Mouse (Mus musculus) urinary bladder, adult 2 months (tissue): ENCODE measurements around the gene Sema7a. TPM values are rescaled to one million over a fixed set of nuclear protein-coding genes. Genes with fewer than 3 reads are reported as not detected.

Source experiments
- DNase-seq: peaks from one replicate; pipeline ENCODE4 v3.0.0; 2022; ENCODE audit warnings: low spot score
- polyA plus RNA-seq: library from polyadenylated mRNA; depleted of rRNA; stranded (reverse); fragments of >200 nt; gene quantifications from 2 replicates; pipeline ENCODE4 v1.2.3, GENCODE M21; 2012; rRNA removed

Sema7a gene
- polyA plus RNA-seq, 1 experiment: 13.6 TPM

DNA sequence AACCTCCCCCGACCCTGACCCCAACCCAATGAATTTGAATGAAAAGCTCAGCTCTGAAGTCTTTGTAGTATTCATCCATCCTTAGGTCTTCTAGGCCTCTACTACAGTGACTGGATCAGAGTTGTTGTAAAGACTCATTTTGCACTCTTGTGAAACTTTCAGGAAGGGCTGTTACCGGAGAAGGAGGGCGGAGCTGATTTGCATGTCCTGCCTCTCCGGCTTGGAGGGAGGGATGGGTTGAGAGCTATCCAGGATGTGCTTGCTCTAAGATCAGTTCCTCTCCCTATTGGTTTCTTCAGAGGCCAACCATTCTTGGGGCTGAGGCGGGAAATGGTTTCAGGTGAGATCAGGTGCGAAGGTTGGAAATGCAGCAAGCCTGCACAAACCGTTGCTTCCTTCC lies 71.1 kb downstream of the Sema7a start:
- no peak for DNase-seq

DNA sequence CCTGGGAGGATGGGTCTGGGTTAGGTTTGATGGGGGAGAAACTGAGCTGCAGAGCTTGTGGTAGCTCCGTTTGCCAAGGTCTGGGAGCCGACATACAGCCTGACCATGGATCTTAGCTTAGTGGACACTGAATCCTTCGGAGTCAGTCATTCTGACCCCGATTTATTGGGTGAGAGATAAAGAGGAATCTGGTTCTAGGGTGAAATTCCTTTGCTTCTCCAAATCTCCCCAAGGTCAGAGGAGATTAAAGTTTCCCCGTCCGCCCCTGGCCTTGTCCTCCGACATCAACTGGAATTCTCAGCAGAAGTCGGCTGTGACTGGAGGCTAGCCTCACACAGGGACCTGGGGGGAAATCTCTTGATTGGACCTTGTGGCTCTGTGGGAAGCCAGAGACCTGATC lies 71.6 kb downstream of the Sema7a start:
- no peak for DNase-seq

Other genes with a start within 250 kb of the Sema7a start
- 12.3 and 13.8 TPM in 2 replicates for gene Edc3, start 231.6 kb upstream of the Sema7a start, polyA plus RNA-seq
- gene Clk3, start 174.3 kb upstream of the Sema7a start, polyA plus RNA-seq: 90.8 and 111 TPM in 2 replicates
- gene Arid3b, start 103.3 kb upstream of the Sema7a start, polyA plus RNA-seq: 5.6 and 6.7 TPM in 2 replicates
- gene Ubl7, start 29.1 kb upstream of the Sema7a start, polyA plus RNA-seq: 69.2 and 74.7 TPM in 2 replicates
- gene Cyp11a1, start 66.3 kb downstream of the Sema7a start, polyA plus RNA-seq: 0.36 and 0.37 TPM in 2 replicates
- gene Stra6, start 123.7 kb downstream of the Sema7a start, polyA plus RNA-seq: 0.50 and 0.63 TPM in 2 replicates
- gene Ccdc33, start 178.7 kb downstream of the Sema7a start, polyA plus RNA-seq: 0.06 and 0.09 TPM in 2 replicates